Mouse (Mus musculus) spleen, adult 2 months (tissue): ENCODE data around the gene Mpeg1. TPM values are rescaled to one million over a fixed set of nuclear protein-coding genes. Genes with fewer than 3 reads are reported as not detected.

Experiments used
- DNase-seq, 2 experiments: peaks; one replicate each; pipeline versions ENCODE4 v3.0.0 to v3.0.0-alpha.2; 2012 to 2021; ENCODE audit warnings: low spot score in 2 of 2, low read depth in 1 of 2
- H3K27ac ChIP-seq: fragments of 200-500 bp; 2 replicates; pipeline ENCODE4 v1.5.1; 2012; ENCODE audit warnings: low read length, inconsistent platforms; ENCODE audit not compliant: insufficient read depth
- H3K27me3 ChIP-seq: fragments of 200-500 bp; 2 replicates; pipeline ENCODE4 v1.6.1; 2012; ENCODE audit warnings: mild to moderate bottlenecking, moderate library complexity, low read length, inconsistent platforms; ENCODE audit not compliant: control insufficient read depth, insufficient read depth
- H3K36me3 ChIP-seq: fragments of 200-500 bp; 2 replicates; pipeline ENCODE4 v1.6.1; 2012; ENCODE audit warnings: mild to moderate bottlenecking, low read length, inconsistent platforms; ENCODE audit not compliant: control insufficient read depth, insufficient read depth
- H3K4me1 ChIP-seq: fragments of 200-500 bp; 2 replicates; pipeline ENCODE4 v1.6.1; 2011; ENCODE audit warnings: inconsistent platforms; ENCODE audit not compliant: control insufficient read depth, insufficient read depth, insufficient read length
- H3K4me3 ChIP-seq: fragments of 200-500 bp; 2 replicates; pipeline ENCODE4 v1.5.1; 2011; ENCODE audit warnings: mild to moderate bottlenecking, inconsistent platforms; ENCODE audit not compliant: insufficient read depth, insufficient read length; ENCODE audit errors: extremely low read depth
- CTCF ChIP-seq: fragments of 200-500 bp; IDR thresholded peaks from 2 replicates; pipeline ENCODE4 v1.5.1; 2011; ENCODE audit warnings: mild to moderate bottlenecking, inconsistent platforms; ENCODE audit not compliant: insufficient read depth, insufficient read length, insufficient replicate concordance; ENCODE audit errors: extremely low read depth
- POLR2A ChIP-seq: fragments of 200-500 bp; IDR thresholded peaks from 2 replicates; pipeline ENCODE4 v1.6.1; 2011; ENCODE audit warnings: low read depth, low read length, inconsistent platforms
- WGBS: fragments of 180-500 bp; shearing (Covaris S2); methylation state at CpG from one replicate; pipeline ENCODE4 v1.1.7; 2018; 5-methylcytosine and 5-hydroxymethylcytosine counted together
- polyA plus RNA-seq: library from polyadenylated mRNA; depleted of rRNA; stranded (reverse); fragments of >200 nt; gene quantifications from 2 replicates; pipeline ENCODE4 v1.2.3, GENCODE M21; 2012

Mpeg1 gene
- polyA plus RNA-seq, 1 experiment, result 41.7 TPM

- 69% methylated on average over 4 of the region's 4 CpGs for WGBS
- H3K27ac ChIP-seq, result no peak overlapping the region
- H3K4me3 ChIP-seq, result no peak overlapping the region
- TF ChIP-seq POLR2A, result no peak
- no peak for TF ChIP-seq CTCF
- H3K36me3 ChIP-seq, result no peaks in the 10 kb centered on the region
- no peaks in the 10 kb centered on the region for H3K4me1 ChIP-seq
- DNase-seq, result no peak
- no peaks in the 10 kb centered on the region for H3K27me3 ChIP-seq
Measured at GRCm38 (mm10) chr19:12493453-12494186, 33.0 kb downstream of the Mpeg1 start.

GRCm38 (mm10) chr19:12494187-12494458, 33.5 kb downstream of the Mpeg1 start:
- TF ChIP-seq CTCF (no peak), POLR2A (no peak)
- H3K4me3 ChIP-seq, result no peak overlapping the region
- H3K4me1 ChIP-seq, result no peaks in the 10 kb centered on the region
- no peak for DNase-seq
- no peaks in the 10 kb centered on the region for H3K27me3 ChIP-seq
- 84% methylated on average over 4 of the region's 4 CpGs for WGBS
- no peak overlapping the region for H3K27ac ChIP-seq
- no peaks in the 10 kb centered on the region for H3K36me3 ChIP-seq

- TF ChIP-seq CTCF, result no peak
- no peak for TF ChIP-seq POLR2A
- Histone ChIP-seq H3K27me3 (no peaks in the 10 kb centered on the region), H3K4me3 (no peak overlapping the region), H3K27ac (no peak overlapping the region), H3K36me3 (no peaks in the 10 kb centered on the region), H3K4me1 (no peaks in the 10 kb centered on the region)
- DNase-seq, result no peak
- 71% methylated on average over 3 of the region's 3 CpGs for WGBS
Measured at GRCm38 (mm10) chr19:12494972-12495535, 34.5 kb downstream of the Mpeg1 start.

GRCm38 (mm10) chr19:12496241-12496640, 35.7 kb downstream of the Mpeg1 start:
- DNase-seq, result no peak
- 95% methylated on average over 2 of the region's 2 CpGs for WGBS
- TF ChIP-seq CTCF (no peak), POLR2A (no peak)
- Histone ChIP-seq H3K4me1 (no peaks in the 10 kb centered on the region), H3K36me3 (no peaks in the 10 kb centered on the region), H3K27ac (no peak overlapping the region), H3K4me3 (no peak overlapping the region), H3K27me3 (peaks cover 2% of the 10 kb centered on the region; the same call in 1 of the 2 replicates)

- H3K36me3 ChIP-seq, result no peaks in the 10 kb centered on the region
- DNase-seq, result no peak
- H3K27me3 ChIP-seq, result peaks cover 2% of the 10 kb centered on the region; the same call in 1 of the 2 replicates
- no peak overlapping the region for H3K4me3 ChIP-seq
- TF ChIP-seq POLR2A (no peak), CTCF (no peak)
- WGBS, result 83% methylated on average over 2 of the region's 2 CpGs
- no peaks in the 10 kb centered on the region for H3K4me1 ChIP-seq
- H3K27ac ChIP-seq, result no peak overlapping the region
Measured at GRCm38 (mm10) chr19:12497909-12498308, 37.3 kb downstream of the Mpeg1 start.

- H3K36me3 ChIP-seq, result no peaks in the 10 kb centered on the region
- TF ChIP-seq POLR2A, result no peak
- no peak for TF ChIP-seq CTCF
- no peak for DNase-seq
- H3K4me1 ChIP-seq, result no peaks in the 10 kb centered on the region
- no peak overlapping the region for H3K27ac ChIP-seq
- H3K27me3 ChIP-seq, result peaks cover 2% of the 10 kb centered on the region; the same call in 1 of the 2 replicates
- no peak overlapping the region for H3K4me3 ChIP-seq
- WGBS, result 78% methylated on average over 4 of the region's 4 CpGs
Measured at GRCm38 (mm10) chr19:12498321-12498720, 37.7 kb downstream of the Mpeg1 start.

- H3K4me3 ChIP-seq, result no peak overlapping the region
- WGBS, result 82% methylated on average over 1 of the region's 1 CpGs
- TF ChIP-seq CTCF (no peak), POLR2A (no peak)
Measured at GRCm38 (mm10) chr19:12498941-12499340, 38.4 kb downstream of the Mpeg1 start.

More at GRCm38 (mm10) chr19:12498941-12499340, 38.4 kb downstream of the Mpeg1 start:
- no peak for DNase-seq
- no peaks in the 10 kb centered on the region for H3K4me1 ChIP-seq
- H3K27me3 ChIP-seq, result peaks cover 2% of the 10 kb centered on the region; the same call in 1 of the 2 replicates
- H3K27ac ChIP-seq, result no peak overlapping the region
- no peaks in the 10 kb centered on the region for H3K36me3 ChIP-seq
